ENCODE assay signal across 8 mouse cellular contexts in the genomic region with DNA sequence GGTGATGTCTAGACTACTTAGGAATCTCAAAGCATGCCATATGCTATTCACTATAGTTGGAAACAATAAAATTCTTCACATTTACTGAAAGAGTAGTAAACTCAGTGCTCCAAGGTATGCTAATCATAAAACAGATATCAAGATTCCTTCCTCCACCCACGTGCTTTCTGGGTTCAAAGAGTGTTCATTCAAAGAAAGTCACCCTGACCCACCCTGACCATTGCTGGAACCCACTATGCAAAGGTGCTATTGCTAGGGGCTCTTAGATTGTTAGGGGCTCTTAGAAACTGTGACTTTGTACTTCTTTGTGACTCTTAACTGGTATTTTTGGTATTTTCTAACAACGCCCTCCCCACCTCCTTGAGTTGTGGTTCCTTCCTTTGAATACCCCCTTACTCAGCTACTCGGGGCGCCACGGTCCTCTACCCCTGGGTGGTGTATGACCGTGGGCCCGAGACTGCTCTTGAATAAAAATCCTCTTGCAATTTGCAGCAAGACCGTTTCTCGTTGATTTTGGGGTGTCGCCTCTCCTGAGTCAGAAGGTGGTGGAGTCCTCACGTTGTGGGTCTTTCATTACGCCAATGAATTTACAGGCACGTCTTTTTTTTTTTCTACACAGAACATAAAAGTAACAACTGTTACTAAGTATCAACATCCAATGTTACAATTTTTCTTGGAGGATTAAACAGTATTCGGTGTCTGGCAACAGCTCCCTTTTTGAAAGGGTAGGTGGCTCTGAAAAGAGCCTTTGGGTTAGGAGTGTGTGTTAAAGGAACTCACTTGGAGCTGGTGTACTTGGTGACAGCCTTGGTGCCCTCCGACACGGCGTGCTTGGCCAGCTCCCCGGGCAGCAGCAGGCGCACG. TPM values are rescaled to one million over a fixed set of nuclear protein-coding genes. Genes with fewer than 3 reads are reported as not detected.
DNase-seq lines count a peak whose midpoint lies in the region; ATAC-seq and TF ChIP-seq lines count a peak whose summit lies in the region.
"Not testable (repeated sequence)": the region's sequence is repeated elsewhere in the genome, so short reads cannot be mapped to it uniquely, and the experiment has no call there.

No protein-coding gene starts in this region.

- WGBS in embryonic facial prominence, embryonic 10.5 days, result 12% methylated on average over 20 of the region's 20 CpGs
- 8% methylated on average over 20 of the region's 20 CpGs for WGBS in hindbrain, embryonic 15.5 days
- 14% methylated on average over 18 of the region's 20 CpGs for WGBS in limb, embryonic 11.5 days
- WGBS in lung, embryonic 16.5 days, result 3% methylated on average over 17 of the region's 20 CpGs
- 11% methylated on average over 20 of the region's 20 CpGs for WGBS in neural tube, embryonic 13.5 days

- not testable (repeated sequence) for H3K36me3 ChIP-seq in E14TG2a.4 (ENCODE audit: insufficient read depth, low read length); embryonic facial prominence, embryonic 10.5 days (replicated peaks); hindbrain, embryonic 15.5 days; limb, embryonic 11.5 days (ENCODE audit: control insufficient read depth, insufficient read depth, low read length); lung, embryonic 16.5 days (ENCODE audit: control insufficient read depth, insufficient read depth, low read length); neural tube, embryonic 13.5 days

- peak overlapping the region; percentile 29; the same call in 1 of the 2 replicates for H3K9ac ChIP-seq in hindbrain, embryonic 15.5 days
- peak overlapping the region; percentile 82 for H3K9ac ChIP-seq in limb, embryonic 11.5 days (ENCODE audit: low read length)
- H3K9ac ChIP-seq in lung, embryonic 16.5 days (ENCODE audit: low read length), result peak overlapping the region; percentile 70
- H3K9ac ChIP-seq in neural tube, embryonic 13.5 days, result peak overlapping the region; percentile 80

- DNase-seq in embryonic facial prominence, embryonic 10.5 days (ENCODE audit: low spot score), result peak; percentile 41
- not testable (repeated sequence) for DNase-seq in gastrocnemius, adult 2 months
- DNase-seq in limb, embryonic 11.5 days (ENCODE audit: low spot score), result peak; percentile 59
- DNase-seq in thymus, postnatal 0 days (ENCODE audit: low spot score), result peak; percentile 51

- peak overlapping the region; percentile 65 for H3K4me3 ChIP-seq in E14TG2a.4 (replicated peaks; ENCODE audit: low read length)
- peak overlapping the region; percentile 61 for H3K4me3 ChIP-seq in embryonic facial prominence, embryonic 10.5 days
- peak overlapping the region; percentile 70 for H3K4me3 ChIP-seq in gastrocnemius, adult 2 months
- peak overlapping the region; percentile 38 for H3K4me3 ChIP-seq in hindbrain, embryonic 15.5 days
- H3K4me3 ChIP-seq in limb, embryonic 11.5 days (ENCODE audit: low read depth, low read length), result peak overlapping the region; percentile 37
- peak overlapping the region; percentile 52 for H3K4me3 ChIP-seq in lung, embryonic 16.5 days (ENCODE audit: low read length)
- H3K4me3 ChIP-seq in neural tube, embryonic 13.5 days, result peak overlapping the region; percentile 45

- H3K4me1 ChIP-seq in E14TG2a.4 (replicated peaks; ENCODE audit: low read depth, low read length), result peaks cover 24% of the 10 kb centered on the region
- H3K4me1 ChIP-seq in embryonic facial prominence, embryonic 10.5 days, result peaks cover 26% of the 10 kb centered on the region
- H3K4me1 ChIP-seq in hindbrain, embryonic 15.5 days (replicated peaks), result peaks cover 41% of the 10 kb centered on the region
- H3K4me1 ChIP-seq in limb, embryonic 11.5 days (ENCODE audit: control insufficient read depth, insufficient read depth, low read length); lung, embryonic 16.5 days (replicated peaks; ENCODE audit: control insufficient read depth, insufficient read depth, low read length): not testable (repeated sequence)
- peaks cover 42% of the 10 kb centered on the region for H3K4me1 ChIP-seq in neural tube, embryonic 13.5 days (replicated peaks)

- H3K4me2 ChIP-seq in hindbrain, embryonic 15.5 days, result peak overlapping the region; percentile 58
- H3K4me2 ChIP-seq in limb, embryonic 11.5 days (ENCODE audit: low read depth, severe bottlenecking), result peak overlapping the region; percentile 80
- H3K4me2 ChIP-seq in lung, embryonic 16.5 days (ENCODE audit: low read depth, low read length), result peak overlapping the region; percentile 85
- peak overlapping the region; percentile 81 for H3K4me2 ChIP-seq in neural tube, embryonic 13.5 days

- ATAC-seq in hindbrain, embryonic 15.5 days (ENCODE audit: low FRiP score, low read depth); limb, embryonic 11.5 days (ENCODE audit: insufficient number of reproducible peaks, low FRiP score, low TSS enrichment, low read depth); lung, embryonic 16.5 days (ENCODE audit: low read depth); neural tube, embryonic 13.5 days (ENCODE audit: low read depth): not testable (repeated sequence)

- H3K27me3 ChIP-seq in E14TG2a.4 (ENCODE audit: insufficient read depth, low read length); embryonic facial prominence, embryonic 10.5 days (replicated peaks; ENCODE audit: low read depth, poor library complexity, severe bottlenecking); hindbrain, embryonic 15.5 days; limb, embryonic 11.5 days (ENCODE audit: control insufficient read depth, insufficient read depth, low read length); lung, embryonic 16.5 days (ENCODE audit: control insufficient read depth, insufficient read depth, low read depth, low read length); neural tube, embryonic 13.5 days: not testable (repeated sequence)

- intact Hi-C loops in gastrocnemius, adult 2 months (cut with DNase I), result not testable (repeated sequence)

- H3K9me3 ChIP-seq in E14TG2a.4 (ENCODE audit: low read length); embryonic facial prominence, embryonic 10.5 days; hindbrain, embryonic 15.5 days; limb, embryonic 11.5 days (ENCODE audit: control insufficient read depth, low read length); lung, embryonic 16.5 days (ENCODE audit: control insufficient read depth, low read length); neural tube, embryonic 13.5 days: not testable (repeated sequence)

- TF ChIP-seq CTCF in E14TG2a.4 (conservative IDR thresholded peaks at IDR 0.05; ENCODE audit: low read length); gastrocnemius, adult 2 months (IDR thresholded peaks at IDR 0.05): not testable (repeated sequence)

- H3K27ac ChIP-seq in embryonic facial prominence, embryonic 10.5 days (replicated peaks), result peak overlapping the region; percentile 92
- H3K27ac ChIP-seq in gastrocnemius, adult 2 months, result not testable (repeated sequence)
- peak overlapping the region; percentile 87 for H3K27ac ChIP-seq in hindbrain, embryonic 15.5 days (replicated peaks)
- H3K27ac ChIP-seq in limb, embryonic 11.5 days (replicated peaks; ENCODE audit: low read depth, low read length), result peak overlapping the region; percentile 95
- H3K27ac ChIP-seq in lung, embryonic 16.5 days (ENCODE audit: low read length), result peak overlapping the region; percentile 91
- peak overlapping the region; percentile 96 for H3K27ac ChIP-seq in neural tube, embryonic 13.5 days (replicated peaks)

RNA-seq across cellular contexts. Expression of a gene that starts 0.7 kb away (rescaled TPM):
- 4.0 and 4.8 TPM in 2 replicates for polyA plus RNA-seq in embryonic facial prominence, embryonic 10.5 days (2016; fragmentation: Nextera tagmentation; extraction: Ambion mirVana)
- total RNA-seq in gastrocnemius, adult 2 months (2021), result 1 to 10 TPM; 3.6 to 3.8 TPM
- 0.76 and 2.0 TPM in 2 replicates for polyA plus RNA-seq in hindbrain, embryonic 15.5 days (2015; fragmentation: Nextera tagmentation; extraction: Ambion mirVana)
- polyA plus RNA-seq in limb, embryonic 11.5 days (2014; fragmentation: Nextera tagmentation; extraction: Ambion mirVana), result 4.5 and 5.4 TPM in 2 replicates
- 4.8 and 6.8 TPM in 2 replicates for polyA plus RNA-seq in lung, embryonic 16.5 days (2015; fragmentation: Nextera tagmentation; extraction: Ambion mirVana)
- polyA plus RNA-seq in neural tube, embryonic 13.5 days (2015; fragmentation: Nextera tagmentation; extraction: Ambion mirVana), result 0.81 and 1.6 TPM in 2 replicates
- 22.7 and 39.0 TPM in 2 replicates for polyA plus RNA-seq in thymus, postnatal 0 days (2015; fragmentation: Nextera tagmentation; extraction: Ambion mirVana)

RNA-seq across cellular contexts. Expression of a gene that starts 0.9 kb away (rescaled TPM):
- 0.97 and 3.8 TPM in 2 replicates for polyA plus RNA-seq in embryonic facial prominence, embryonic 10.5 days (2016; fragmentation: Nextera tagmentation; extraction: Ambion mirVana)
- 1 to 10 TPM; 1.0 to 1.3 TPM for total RNA-seq in gastrocnemius, adult 2 months (2021)
- polyA plus RNA-seq in hindbrain, embryonic 15.5 days (2015; fragmentation: Nextera tagmentation; extraction: Ambion mirVana), result not detected in 2 replicates
- polyA plus RNA-seq in limb, embryonic 11.5 days (2014; fragmentation: Nextera tagmentation; extraction: Ambion mirVana), result 2.2 and 3.1 TPM in 2 replicates
- 2.9 and 3.4 TPM in 2 replicates for polyA plus RNA-seq in lung, embryonic 16.5 days (2015; fragmentation: Nextera tagmentation; extraction: Ambion mirVana)
- polyA plus RNA-seq in neural tube, embryonic 13.5 days (2015; fragmentation: Nextera tagmentation; extraction: Ambion mirVana), result 1.2 and 1.3 TPM in 2 replicates
- 7.2 and 11.3 TPM in 2 replicates for polyA plus RNA-seq in thymus, postnatal 0 days (2015; fragmentation: Nextera tagmentation; extraction: Ambion mirVana)

RNA-seq across cellular contexts. Expression of a gene that starts 2.1 kb away (rescaled TPM):
- 7.0 and 9.8 TPM in 2 replicates for polyA plus RNA-seq in embryonic facial prominence, embryonic 10.5 days (2016; fragmentation: Nextera tagmentation; extraction: Ambion mirVana)
- total RNA-seq in gastrocnemius, adult 2 months (2021), result 1 to 10 TPM; 2.9 to 7.6 TPM
- 2.5 and 3.1 TPM in 2 replicates for polyA plus RNA-seq in hindbrain, embryonic 15.5 days (2015; fragmentation: Nextera tagmentation; extraction: Ambion mirVana)
- 8.2 and 10.0 TPM in 2 replicates for polyA plus RNA-seq in limb, embryonic 11.5 days (2014; fragmentation: Nextera tagmentation; extraction: Ambion mirVana)
- polyA plus RNA-seq in lung, embryonic 16.5 days (2015; fragmentation: Nextera tagmentation; extraction: Ambion mirVana), result 13.6 and 15.8 TPM in 2 replicates
- polyA plus RNA-seq in neural tube, embryonic 13.5 days (2015; fragmentation: Nextera tagmentation; extraction: Ambion mirVana), result 2.2 and 3.5 TPM in 2 replicates
- polyA plus RNA-seq in thymus, postnatal 0 days (2015; fragmentation: Nextera tagmentation; extraction: Ambion mirVana), result 32.3 and 46.0 TPM in 2 replicates

RNA-seq across cellular contexts. Expression of a gene that starts 2.2 kb away (rescaled TPM):
- polyA plus RNA-seq in embryonic facial prominence, embryonic 10.5 days (2016; fragmentation: Nextera tagmentation; extraction: Ambion mirVana), result 96.8 and 97.7 TPM in 2 replicates
- under 1 TPM in 1 of 2 experiments, not detected in 1; 0.45 TPM for total RNA-seq in gastrocnemius, adult 2 months (2021)
- polyA plus RNA-seq in hindbrain, embryonic 15.5 days (2015; fragmentation: Nextera tagmentation; extraction: Ambion mirVana), result 15.9 and 27.4 TPM in 2 replicates
- 98.4 and 102 TPM in 2 replicates for polyA plus RNA-seq in limb, embryonic 11.5 days (2014; fragmentation: Nextera tagmentation; extraction: Ambion mirVana)
- polyA plus RNA-seq in lung, embryonic 16.5 days (2015; fragmentation: Nextera tagmentation; extraction: Ambion mirVana), result 71.9 and 83.6 TPM in 2 replicates
- 12.3 and 18.7 TPM in 2 replicates for polyA plus RNA-seq in neural tube, embryonic 13.5 days (2015; fragmentation: Nextera tagmentation; extraction: Ambion mirVana)
- 198 and 214 TPM in 2 replicates for polyA plus RNA-seq in thymus, postnatal 0 days (2015; fragmentation: Nextera tagmentation; extraction: Ambion mirVana)

RNA-seq across cellular contexts. Expression of a gene that starts 2.3 kb away (rescaled TPM):
- 9.3 and 10.5 TPM in 2 replicates for polyA plus RNA-seq in embryonic facial prominence, embryonic 10.5 days (2016; fragmentation: Nextera tagmentation; extraction: Ambion mirVana)
- 1 to 10 TPM; 2.0 to 3.0 TPM for total RNA-seq in gastrocnemius, adult 2 months (2021)
- 1.2 and 2.0 TPM in 2 replicates for polyA plus RNA-seq in hindbrain, embryonic 15.5 days (2015; fragmentation: Nextera tagmentation; extraction: Ambion mirVana)
- 12.6 and 13.2 TPM in 2 replicates for polyA plus RNA-seq in limb, embryonic 11.5 days (2014; fragmentation: Nextera tagmentation; extraction: Ambion mirVana)
- polyA plus RNA-seq in lung, embryonic 16.5 days (2015; fragmentation: Nextera tagmentation; extraction: Ambion mirVana), result 7.4 and 9.5 TPM in 2 replicates
- polyA plus RNA-seq in neural tube, embryonic 13.5 days (2015; fragmentation: Nextera tagmentation; extraction: Ambion mirVana), result 0.63 and 2.0 TPM in 2 replicates
- 9.4 and 13.3 TPM in 2 replicates for polyA plus RNA-seq in thymus, postnatal 0 days (2015; fragmentation: Nextera tagmentation; extraction: Ambion mirVana)

Comparison
In these comparisons a context has a peak if more than half of its experiments do, and no peak if none do; other contexts are left out.
1. H3K9ac ChIP-seq: peak in every context shown above with its lines; median percentile 82 in limb, embryonic 11.5 days; 80 in neural tube, embryonic 13.5 days; 70 in lung, embryonic 16.5 days; 29 in hindbrain, embryonic 15.5 days.